Mouse (Mus musculus): ENCODE measurements around the gene Cbx1. TPM values are rescaled to one million over a fixed set of nuclear protein-coding genes. Genes with fewer than 3 reads are reported as not detected.
"Not testable (repeated sequence)": the region's sequence is repeated elsewhere in the genome, so short reads cannot be mapped to it uniquely, and the experiment has no call there.

Gene Cbx1
- polyA plus RNA-seq, 1 experiment: 52.3 TPM

- Histone ChIP-seq H3K4me1 (replicated peaks; ENCODE audit: control insufficient read depth, insufficient read depth, low read length) (peaks cover 7% of the 10 kb centered on the region), H3K27me3 (ENCODE audit: control insufficient read depth, insufficient read depth, low read length) (no peaks in the 10 kb centered on the region), H3K27ac (ENCODE audit: control insufficient read depth, insufficient read depth, low read length) (no peak within 1 kb of the TSS), H3K4me3 (ENCODE audit: control insufficient read depth, insufficient read depth, low read length) (peak within 1 kb of the TSS; percentile 52), H3K36me3 (ENCODE audit: control insufficient read depth, insufficient read depth, low read length) (no peaks in the 10 kb centered on the region)
- TF ChIP-seq POLR2A (IDR thresholded peaks at IDR 0.05; ENCODE audit: control insufficient read depth, extremely low read depth, insufficient read depth, low read length, poor library complexity): peak; percentile 73
- TF ChIP-seq CTCF (IDR thresholded peaks at IDR 0.05; ENCODE audit: borderline replicate concordance, control insufficient read depth, extremely low read depth, insufficient read depth, low read length, poor library complexity): peak; percentile 74; the same call in 1 of the 2 replicates
- 2% methylated on average over 59 of the region's 59 CpGs for WGBS
- DNase-seq: peak; percentile 98
Measured at GRCm38 (mm10) chr11:96776968-96777962, 11.7 kb upstream of the Cbx1 start, which contains the start of gene Snx11. Gene Snx11 (minus strand): TSS chr11:96777559.

DNA sequence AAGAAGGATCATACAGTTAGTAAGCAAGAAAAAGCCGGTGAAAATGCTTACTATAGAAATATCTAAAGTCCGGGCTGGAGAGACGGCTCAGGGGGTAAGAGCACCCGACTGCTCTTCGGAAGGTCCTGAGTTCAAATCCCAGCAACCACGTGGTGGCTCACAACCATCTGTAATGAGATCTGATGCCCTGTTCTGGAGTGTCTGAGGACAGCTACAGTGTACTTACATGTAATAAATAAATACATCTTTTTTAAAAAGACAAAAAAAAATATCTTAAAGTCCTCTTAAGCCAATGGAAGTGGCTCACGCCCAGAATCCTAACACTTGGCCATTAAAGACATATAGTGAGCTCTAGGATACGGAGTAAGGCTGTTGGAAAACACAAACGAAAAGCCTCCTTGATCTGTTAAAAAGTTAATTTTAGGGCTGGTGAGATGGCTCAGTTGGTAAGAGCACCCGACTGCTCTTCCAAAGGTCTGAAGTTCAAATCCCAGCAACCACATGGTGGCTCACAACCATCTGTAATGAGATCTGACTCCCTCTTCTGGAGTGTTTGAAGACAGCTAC, 10.8 kb upstream of the Cbx1 start:
- WGBS: 57% methylated on average over 10 of the region's 10 CpGs
- not testable (repeated sequence) for H3K27me3 ChIP-seq (ENCODE audit: control insufficient read depth, insufficient read depth, low read length)

DNA sequence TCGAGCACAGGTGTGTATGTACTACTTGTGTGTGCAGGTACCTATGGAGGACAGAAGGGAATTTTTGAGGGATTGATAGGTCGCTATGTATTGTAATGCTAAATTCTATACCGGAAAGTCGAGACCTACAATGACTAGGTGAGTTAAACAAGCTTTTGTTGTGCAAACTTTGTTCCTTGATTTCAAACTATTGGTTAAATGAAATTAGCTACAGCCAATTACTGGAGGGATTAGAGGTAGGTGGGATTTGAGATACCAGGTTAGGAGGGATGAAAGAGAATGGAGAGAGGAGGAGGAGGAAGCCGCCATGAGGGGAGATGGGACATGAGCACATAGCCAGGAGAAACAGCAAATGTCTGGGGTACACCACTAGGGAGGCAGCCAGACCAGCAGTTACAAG, 8.6 kb upstream of the Cbx1 start:
- H3K4me1 ChIP-seq (replicated peaks; ENCODE audit: control insufficient read depth, insufficient read depth, low read length): peaks cover 7% of the 10 kb centered on the region
- no peaks in the 10 kb centered on the region for H3K36me3 ChIP-seq (ENCODE audit: control insufficient read depth, insufficient read depth, low read length)
- no peaks in the 10 kb centered on the region for H3K27me3 ChIP-seq (ENCODE audit: control insufficient read depth, insufficient read depth, low read length)
- no peak for DNase-seq
- H3K4me3 ChIP-seq (ENCODE audit: control insufficient read depth, insufficient read depth, low read length): no peak overlapping the region
- 98% methylated on average over 5 of the region's 5 CpGs for WGBS
- TF ChIP-seq POLR2A (IDR thresholded peaks at IDR 0.05; ENCODE audit: control insufficient read depth, extremely low read depth, insufficient read depth, low read length, poor library complexity): no peak
- TF ChIP-seq CTCF (IDR thresholded peaks at IDR 0.05; ENCODE audit: borderline replicate concordance, control insufficient read depth, extremely low read depth, insufficient read depth, low read length, poor library complexity): no peak
- H3K27ac ChIP-seq (ENCODE audit: control insufficient read depth, insufficient read depth, low read length): no peak overlapping the region

More for the DNA sequence above, 10.8 kb upstream of the Cbx1 start:
- H3K4me3 ChIP-seq (ENCODE audit: control insufficient read depth, insufficient read depth, low read length): peak overlapping the region; percentile 52; the same call in 1 of the 2 replicates
- DNase-seq; H3K36me3 ChIP-seq (ENCODE audit: control insufficient read depth, insufficient read depth, low read length); H3K4me1 ChIP-seq (replicated peaks; ENCODE audit: control insufficient read depth, insufficient read depth, low read length); H3K27ac ChIP-seq (ENCODE audit: control insufficient read depth, insufficient read depth, low read length): not testable (repeated sequence)

DNA sequence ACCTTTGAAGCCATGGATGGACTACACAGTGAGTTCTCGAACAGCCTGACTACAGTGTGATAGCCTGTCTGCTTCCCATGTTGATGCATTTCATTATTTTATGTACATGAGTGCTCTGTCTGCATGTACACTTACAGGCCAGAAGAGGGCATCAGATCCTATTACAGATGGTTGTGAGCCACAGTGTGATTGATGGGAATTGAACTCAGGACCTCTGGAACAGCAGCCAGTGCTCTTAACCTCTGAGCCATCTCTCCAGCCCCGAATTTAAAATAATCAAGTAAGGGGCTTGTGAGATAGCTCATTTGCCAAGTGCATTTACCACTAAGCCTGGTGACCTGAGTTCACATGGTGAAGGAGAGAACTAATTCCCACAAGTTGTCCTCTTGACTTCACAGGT, 7.5 kb upstream of the Cbx1 start:
- Histone ChIP-seq H3K4me1 (replicated peaks; ENCODE audit: control insufficient read depth, insufficient read depth, low read length) (peaks cover 7% of the 10 kb centered on the region), H3K36me3 (ENCODE audit: control insufficient read depth, insufficient read depth, low read length) (no peaks in the 10 kb centered on the region), H3K27me3 (ENCODE audit: control insufficient read depth, insufficient read depth, low read length) (no peaks in the 10 kb centered on the region), H3K27ac (ENCODE audit: control insufficient read depth, insufficient read depth, low read length) (no peak overlapping the region), H3K4me3 (ENCODE audit: control insufficient read depth, insufficient read depth, low read length) (no peak overlapping the region)
- 90% methylated on average over 2 of the region's 2 CpGs for WGBS
- no peak for DNase-seq
- TF ChIP-seq POLR2A (IDR thresholded peaks at IDR 0.05; ENCODE audit: control insufficient read depth, extremely low read depth, insufficient read depth, low read length, poor library complexity) (no peak), CTCF (IDR thresholded peaks at IDR 0.05; ENCODE audit: borderline replicate concordance, control insufficient read depth, extremely low read depth, insufficient read depth, low read length, poor library complexity) (no peak)

DNA sequence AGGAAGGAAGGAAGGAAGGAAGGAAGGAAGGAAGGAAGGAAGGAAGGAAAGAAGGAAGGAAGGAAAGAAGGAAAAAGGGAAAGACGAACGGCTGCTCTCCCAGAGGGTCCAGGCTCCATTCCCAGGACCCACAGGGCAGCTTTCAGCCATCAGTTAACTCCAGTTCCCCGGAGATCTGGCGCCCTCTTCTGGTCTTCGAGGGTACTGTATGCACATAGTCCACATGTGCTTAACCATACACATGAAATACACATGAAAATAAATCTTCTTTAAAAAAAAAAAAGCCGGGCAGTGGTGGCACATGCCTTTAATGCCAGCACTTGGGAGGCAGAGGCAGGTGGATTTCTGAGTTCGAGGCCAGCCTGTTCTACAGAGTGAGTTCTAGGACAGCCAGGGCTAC, 4.1 kb upstream of the Cbx1 start:
- H3K27ac ChIP-seq (ENCODE audit: control insufficient read depth, insufficient read depth, low read length); H3K27me3 ChIP-seq (ENCODE audit: control insufficient read depth, insufficient read depth, low read length); H3K4me3 ChIP-seq (ENCODE audit: control insufficient read depth, insufficient read depth, low read length); H3K36me3 ChIP-seq (ENCODE audit: control insufficient read depth, insufficient read depth, low read length); H3K4me1 ChIP-seq (replicated peaks; ENCODE audit: control insufficient read depth, insufficient read depth, low read length): not testable (repeated sequence)
- WGBS: 30% methylated on average over 7 of the region's 7 CpGs
- peak; percentile 40; the same call in 1 of the 2 replicates for TF ChIP-seq CTCF (IDR thresholded peaks at IDR 0.05; ENCODE audit: borderline replicate concordance, control insufficient read depth, extremely low read depth, insufficient read depth, low read length, poor library complexity)
- DNase-seq: peak; percentile 74

GRCm38 (mm10) chr11:96786731-96787450, 2.0 kb upstream of the Cbx1 start:
- H3K4me3 ChIP-seq (ENCODE audit: control insufficient read depth, insufficient read depth, low read length): no peak overlapping the region
- H3K27me3 ChIP-seq (ENCODE audit: control insufficient read depth, insufficient read depth, low read length): no peaks in the 10 kb centered on the region
- H3K4me1 ChIP-seq (replicated peaks; ENCODE audit: control insufficient read depth, insufficient read depth, low read length): peaks cover 7% of the 10 kb centered on the region
- no peaks in the 10 kb centered on the region for H3K36me3 ChIP-seq (ENCODE audit: control insufficient read depth, insufficient read depth, low read length)
- WGBS: 91% methylated on average over 9 of the region's 9 CpGs
- no peak overlapping the region for H3K27ac ChIP-seq (ENCODE audit: control insufficient read depth, insufficient read depth, low read length)
- TF ChIP-seq CTCF (IDR thresholded peaks at IDR 0.05; ENCODE audit: borderline replicate concordance, control insufficient read depth, extremely low read depth, insufficient read depth, low read length, poor library complexity) (no peak), POLR2A (IDR thresholded peaks at IDR 0.05; ENCODE audit: control insufficient read depth, extremely low read depth, insufficient read depth, low read length, poor library complexity) (no peak)
- DNase-seq: no peak

All from thymus, adult 2 months (tissue).